Mouse (Mus musculus) midbrain, postnatal 0 days (tissue): Measurements from ENCODE around the gene Snd1. TPM values are rescaled to one million over a fixed set of nuclear protein-coding genes. Genes with fewer than 3 reads are reported as not detected.

ENCODE experiments used
- ATAC-seq: fragments of 200-750 bp; cut with Nextera tagmentation; 2 replicates; pipeline ENCODE4 v1.8.0; 2017; ENCODE audit warnings: moderate number of reproducible peaks, mild to moderate bottlenecking, moderate TSS enrichment, moderate library complexity; ENCODE audit not compliant: low FRiP score
- DNase-seq: peaks from one replicate; pipeline ENCODE4 v3.0.0-alpha.2; 2015; ENCODE audit warnings: low spot score
- H3K27ac ChIP-seq: fragments of 300-500 bp; sonication (generic); 2 replicates; pipeline ENCODE4 v1.5.1; 2014; ENCODE audit warnings: low read depth, mild to moderate bottlenecking, low read length, mixed read lengths
- H3K27me3 ChIP-seq: fragments of 300-500 bp; sonication (generic); 2 replicates; pipeline ENCODE4 v1.6.1; 2014; ENCODE audit warnings: low read length, control low read depth, mixed read lengths; ENCODE audit not compliant: insufficient read depth
- H3K36me3 ChIP-seq: fragments of 300-500 bp; sonication (generic); 2 replicates; pipeline ENCODE4 v1.6.1; 2014; ENCODE audit warnings: low read length, control low read depth, mixed read lengths; ENCODE audit not compliant: insufficient read depth
- H3K4me1 ChIP-seq: fragments of 300-500 bp; sonication (generic); 2 replicates; pipeline ENCODE4 v1.6.1; 2014; ENCODE audit warnings: mild to moderate bottlenecking, control low read depth, antibody characterized with exemption, low read length, mixed read lengths; ENCODE audit not compliant: insufficient read depth
- H3K4me2 ChIP-seq: fragments of 300-500 bp; sonication (generic); 2 replicates; pipeline ENCODE4 v1.6.1; 2014; ENCODE audit warnings: low read depth, mild to moderate bottlenecking, low read length, mixed read lengths; ENCODE audit not compliant: poor library complexity, severe bottlenecking
- H3K4me3 ChIP-seq: fragments of 300-500 bp; sonication (generic); 2 replicates; pipeline ENCODE4 v1.5.1; 2014; ENCODE audit warnings: low read depth, mild to moderate bottlenecking, low read length, moderate library complexity
- H3K9ac ChIP-seq: fragments of 300-500 bp; sonication (generic); replicated peaks from 2 replicates; pipeline ENCODE4 v1.6.1; 2014; ENCODE audit warnings: mild to moderate bottlenecking, low read length, moderate library complexity, mixed read lengths; ENCODE audit not compliant: poor library complexity, severe bottlenecking
- H3K9me3 ChIP-seq: fragments of 300-500 bp; sonication (generic); 2 replicates; pipeline ENCODE4 v1.6.1; 2016; ENCODE audit warnings: low read length, control low read depth
- CTCF ChIP-seq: IDR thresholded peaks from 2 replicates; pipeline ENCODE4 v1.5.1; 2016; ENCODE audit warnings: antibody characterized with exemption, mild to moderate bottlenecking
- WGBS: fragments of 180-500 bp; shearing (Covaris S2); extraction: QIAGEN DNeasy Blood & Tissue Kit; methylation state at CpG from one replicate; pipeline ENCODE4 v1.1.7; 2014; 5-methylcytosine and 5-hydroxymethylcytosine counted together
- polyA plus RNA-seq: library from polyadenylated mRNA; unstranded; fragments of >200 nt; fragmentation: Nextera tagmentation; extraction: Ambion mirVana; gene quantifications from 2 replicates; pipeline ENCODE4 v1.2.1, GENCODE M21; 2015
- total RNA-seq: library from RNA; depleted of rRNA; stranded (reverse); fragments of >200 nt; gene quantifications from 2 replicates; pipeline ENCODE4 v1.2.3, GENCODE M21; 2014

The Snd1 gene
- total and polyA plus RNA-seq, 2 experiments from 2014 or later: 70.6 to 81.1 TPM

DNA sequence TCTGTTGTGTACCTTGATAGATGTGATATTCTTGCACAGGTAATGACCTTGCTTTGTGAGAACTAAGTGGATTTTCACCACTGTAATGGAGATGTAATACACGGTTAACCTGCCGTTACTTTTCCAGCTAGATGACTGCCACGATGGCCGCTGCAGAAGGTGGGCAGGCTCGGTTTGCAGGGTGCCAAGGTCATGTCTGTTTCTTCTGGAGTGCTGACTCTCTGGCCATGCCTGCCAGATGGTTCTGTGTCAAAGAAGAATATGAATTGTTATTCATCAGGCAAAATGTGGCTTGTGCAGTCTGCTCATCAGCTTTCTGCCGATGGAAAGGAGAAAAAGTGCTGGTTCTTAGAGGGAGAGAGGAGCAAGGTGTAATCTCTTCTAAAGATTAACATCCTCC, 53.3 kb downstream of the Snd1 start:
- 88% methylated on average over 6 of the region's 6 CpGs for WGBS
- Histone ChIP-seq H3K9me3 (no peaks in the 10 kb centered on the region), H3K36me3 (peaks cover 19% of the 10 kb centered on the region; the same call in 1 of the 2 replicates)

DNA sequence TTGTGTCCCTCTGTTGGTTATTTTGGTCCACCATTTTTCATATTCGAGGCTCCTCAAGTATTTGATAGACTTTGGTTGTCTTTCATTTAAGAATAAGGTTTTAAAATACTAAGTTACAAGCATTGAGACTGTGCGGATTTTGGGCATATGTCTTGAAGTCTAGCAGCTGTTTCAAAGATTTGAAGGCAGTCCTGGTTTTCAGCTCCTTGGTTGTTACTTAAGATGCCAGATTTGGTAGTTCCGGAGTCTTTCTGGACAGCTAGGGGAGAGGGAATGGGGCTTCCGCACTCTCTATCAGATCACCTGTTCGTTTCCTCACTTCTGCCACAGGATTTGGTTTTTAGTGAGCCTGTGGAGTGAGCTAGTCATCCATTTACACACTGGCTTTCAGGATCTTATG, 61.5 kb downstream of the Snd1 start:
- Histone ChIP-seq H3K4me3 (no peak overlapping the region), H3K9me3 (no peaks in the 10 kb centered on the region), H3K36me3 (no peaks in the 10 kb centered on the region), H3K4me1 (no peaks in the 10 kb centered on the region), H3K4me2 (no peak overlapping the region), H3K27ac (no peak overlapping the region), H3K9ac (no peak overlapping the region), H3K27me3 (no peaks in the 10 kb centered on the region)
- ATAC-seq (no peak), DNase-seq (no peak)
- no peak for TF ChIP-seq CTCF
- 93% methylated on average over 5 of the region's 5 CpGs for WGBS

More for the DNA sequence above, 53.3 kb downstream of the Snd1 start:
- DNase-seq (no peak), ATAC-seq (no peak)
- no peak overlapping the region for H3K27ac ChIP-seq
- H3K4me2 ChIP-seq: no peak overlapping the region
- no peak for TF ChIP-seq CTCF
- H3K9ac ChIP-seq: no peak overlapping the region
- no peaks in the 10 kb centered on the region for H3K27me3 ChIP-seq
- H3K4me3 ChIP-seq: no peak overlapping the region
- H3K4me1 ChIP-seq: no peaks in the 10 kb centered on the region

DNA sequence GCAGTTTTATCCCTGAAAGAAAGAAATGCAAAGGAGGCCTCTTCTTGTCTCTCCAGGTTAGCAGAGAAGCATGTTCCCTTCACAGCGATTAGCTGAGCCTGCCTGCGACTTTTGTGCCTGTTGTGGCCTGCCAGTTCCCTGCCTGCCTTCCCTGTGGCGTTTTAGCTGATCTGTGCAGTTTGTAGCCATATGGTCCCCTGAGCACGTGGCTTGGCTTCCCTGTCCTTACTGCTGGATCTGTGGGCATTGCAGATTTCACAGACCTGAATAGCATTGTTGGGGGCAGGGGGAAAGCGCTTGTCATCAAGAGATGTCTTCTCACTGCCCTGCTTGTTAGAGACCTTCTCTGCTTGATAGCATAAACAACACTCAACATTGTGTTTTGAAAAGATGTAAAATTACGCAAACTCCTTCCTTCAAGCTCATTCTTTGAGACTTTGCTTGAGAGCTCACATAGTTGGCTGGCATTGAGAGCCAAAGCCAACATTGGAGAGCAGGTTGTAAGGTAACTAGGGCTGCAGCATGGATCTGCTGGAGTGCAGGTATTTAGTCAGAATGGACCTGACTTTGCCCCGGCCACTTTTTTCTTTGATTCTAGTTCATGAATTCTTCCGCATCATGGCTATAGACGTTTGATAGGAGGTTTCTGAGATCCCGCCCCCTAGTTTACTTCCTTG, 63.0 kb downstream of the Snd1 start:
- DNase-seq: peak; percentile 77
- peak; percentile 58; the same call in 1 of the 2 replicates for ATAC-seq
- Histone ChIP-seq H3K36me3 (no peaks in the 10 kb centered on the region), H3K4me2 (no peak overlapping the region), H3K4me3 (no peak overlapping the region), H3K4me1 (no peaks in the 10 kb centered on the region), H3K27ac (no peak overlapping the region), H3K27me3 (no peaks in the 10 kb centered on the region), H3K9me3 (no peaks in the 10 kb centered on the region), H3K9ac (no peak overlapping the region)
- WGBS: 59% methylated on average over 10 of the region's 10 CpGs
- no peak for TF ChIP-seq CTCF

DNA sequence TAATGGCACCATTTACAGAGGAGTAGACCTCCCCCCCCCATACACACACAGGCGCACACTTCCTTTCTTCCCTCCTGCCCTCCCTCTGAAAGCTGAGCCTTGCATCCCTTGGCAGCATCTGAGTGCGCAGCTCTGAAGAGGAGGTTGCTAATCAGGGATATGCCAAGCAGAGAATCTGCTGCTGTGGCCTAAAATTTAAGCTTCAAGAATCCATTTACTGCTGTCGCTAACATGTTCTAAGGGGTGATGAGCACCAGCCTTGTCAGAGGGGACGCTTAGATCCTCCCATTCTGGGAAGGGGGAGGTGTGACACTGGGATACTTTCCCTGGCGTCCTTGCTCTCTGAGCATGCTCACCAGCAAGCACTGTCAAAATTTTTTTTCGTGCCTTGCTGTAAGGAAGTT, 67.4 kb downstream of the Snd1 start:
- Histone ChIP-seq H3K36me3 (peaks cover 10% of the 10 kb centered on the region; the same call in 1 of the 2 replicates), H3K9ac (no peak overlapping the region), H3K9me3 (no peaks in the 10 kb centered on the region), H3K27ac (no peak overlapping the region), H3K4me3 (no peak overlapping the region), H3K27me3 (no peaks in the 10 kb centered on the region), H3K4me1 (no peaks in the 10 kb centered on the region; the same call in 1 of the 2 replicates), H3K4me2 (no peak overlapping the region)
- ATAC-seq: no peak
- WGBS: 60% methylated on average over 6 of the region's 6 CpGs
- no peak for TF ChIP-seq CTCF
- peak; percentile 35 for DNase-seq

DNA sequence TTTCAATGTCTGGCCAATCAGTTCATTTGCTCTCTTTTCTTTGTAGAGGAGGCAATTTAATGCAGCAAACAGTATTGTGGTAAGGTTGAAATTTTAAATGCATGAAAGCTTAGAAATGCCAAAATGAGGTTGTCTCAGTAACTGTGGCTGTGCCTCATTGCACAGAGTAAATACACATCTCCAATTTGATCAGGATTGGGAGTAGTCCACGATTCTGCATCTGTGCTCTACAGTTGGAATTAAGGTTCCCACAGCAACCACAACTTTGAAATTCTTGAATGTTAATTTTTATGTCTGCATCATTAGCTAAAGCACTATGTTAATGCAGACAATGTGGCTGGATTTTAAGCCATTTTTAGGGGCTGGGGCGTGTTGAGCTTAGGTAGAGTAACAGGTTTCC, 72.0 kb downstream of the Snd1 start:
- no peak overlapping the region for H3K27ac ChIP-seq
- WGBS: 81% methylated on average over 2 of the region's 2 CpGs
- ATAC-seq: no peak
- no peak overlapping the region for H3K4me2 ChIP-seq
- H3K4me1 ChIP-seq: peaks cover 2% of the 10 kb centered on the region; the same call in 1 of the 2 replicates
- no peaks in the 10 kb centered on the region for H3K27me3 ChIP-seq
- peaks cover 10% of the 10 kb centered on the region; the same call in 1 of the 2 replicates for H3K36me3 ChIP-seq
- no peaks in the 10 kb centered on the region for H3K9me3 ChIP-seq
- no peak for DNase-seq
- no peak overlapping the region for H3K4me3 ChIP-seq
- H3K9ac ChIP-seq: no peak overlapping the region
- TF ChIP-seq CTCF: no peak

DNA sequence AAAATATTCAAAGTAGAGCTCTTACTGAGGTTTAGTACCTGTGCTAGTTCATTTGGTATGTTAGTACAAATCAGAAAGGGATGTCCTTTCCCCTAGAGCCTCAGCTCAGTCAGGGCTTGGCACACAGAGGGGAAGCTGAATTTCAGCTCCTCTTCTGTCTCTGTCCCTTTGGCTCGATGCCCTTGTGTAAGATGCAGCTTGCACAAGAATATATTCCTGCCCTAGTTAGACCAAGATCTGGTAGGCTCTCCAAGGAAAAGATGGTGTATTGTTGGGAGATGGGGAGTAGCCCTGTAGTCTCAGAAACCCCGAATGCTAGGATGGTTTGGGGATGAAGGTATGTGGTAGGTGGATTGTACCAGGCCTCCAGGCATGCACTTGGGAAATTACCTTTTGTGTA, 74.4 kb downstream of the Snd1 start:
- no peak for ATAC-seq
- WGBS: 81% methylated on average over 2 of the region's 2 CpGs

More for the DNA sequence above, 74.4 kb downstream of the Snd1 start:
- Histone ChIP-seq H3K4me1 (peaks cover 2% of the 10 kb centered on the region; the same call in 1 of the 2 replicates), H3K4me2 (no peak overlapping the region), H3K4me3 (no peak overlapping the region), H3K36me3 (peaks cover 10% of the 10 kb centered on the region; the same call in 1 of the 2 replicates), H3K27me3 (no peaks in the 10 kb centered on the region), H3K9me3 (no peaks in the 10 kb centered on the region), H3K27ac (no peak overlapping the region), H3K9ac (no peak overlapping the region)
- DNase-seq: no peak
- no peak for TF ChIP-seq CTCF
